Mouse (Mus musculus): ENCODE results near the gene Yars. TPM values are rescaled to one million over a fixed set of nuclear protein-coding genes. Genes with fewer than 3 reads are reported as not detected.

Gene Yars
- polyA plus RNA-seq, 1 experiment from 2014 or later, result 116 TPM

DNA sequence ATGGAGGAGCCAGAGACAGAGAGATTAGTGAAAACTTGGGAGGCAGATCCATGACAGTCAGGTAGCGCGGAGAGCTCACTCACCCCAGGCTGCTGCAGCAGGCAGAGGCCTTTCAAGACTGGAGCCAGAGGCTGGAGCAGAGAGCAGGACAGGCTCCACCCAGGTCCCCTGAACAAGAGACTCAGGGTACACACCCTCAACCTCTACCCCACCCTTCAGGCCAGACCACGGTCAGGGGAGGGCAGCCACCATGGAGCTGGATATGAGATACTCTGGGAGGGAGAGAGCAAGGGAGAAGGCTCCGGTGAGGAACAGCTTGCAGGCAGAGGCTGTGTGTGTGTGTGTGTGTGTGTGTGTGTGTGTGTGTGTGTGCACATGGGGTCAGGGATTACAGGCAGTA, 76.6 kb downstream of the Yars start:
- no peak overlapping the region for H3K4me2 ChIP-seq
- H3K27me3 ChIP-seq (replicated peaks), result no peaks in the 10 kb centered on the region
- H3K9me3 ChIP-seq, result no peaks in the 10 kb centered on the region
- no peaks in the 10 kb centered on the region for H3K36me3 ChIP-seq (replicated peaks)
- WGBS, result 91% methylated on average over 4 of the region's 4 CpGs
- no peak for ATAC-seq (replicated peaks)
- no peak overlapping the region for H3K27ac ChIP-seq
- no peaks in the 10 kb centered on the region for H3K4me1 ChIP-seq
- no peak overlapping the region for H3K4me3 ChIP-seq
- H3K9ac ChIP-seq, result no peak overlapping the region

DNA sequence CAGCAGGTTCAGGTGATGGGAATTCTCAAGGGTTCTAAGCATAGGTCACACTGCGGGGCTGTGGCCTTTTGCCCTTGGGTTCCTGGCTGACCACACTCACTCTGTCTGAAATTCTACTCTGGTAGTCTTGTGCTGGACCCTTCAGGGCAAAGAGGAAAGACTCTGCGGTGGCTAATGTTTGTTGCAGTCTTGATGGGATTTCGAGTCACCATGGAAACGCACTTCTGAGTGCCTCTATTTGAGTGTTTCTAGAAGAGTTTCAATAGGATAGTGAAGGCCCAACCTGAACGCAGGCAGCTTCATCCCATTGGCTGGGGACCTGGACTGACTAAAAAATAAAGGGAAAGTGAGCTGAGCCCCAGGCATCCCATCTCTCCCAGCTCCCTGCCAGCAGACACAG, 77.3 kb downstream of the Yars start:
- H3K27ac ChIP-seq, result no peak overlapping the region
- H3K9me3 ChIP-seq, result no peaks in the 10 kb centered on the region
- no peak overlapping the region for H3K4me2 ChIP-seq
- 55% methylated on average over 5 of the region's 5 CpGs for WGBS
- no peaks in the 10 kb centered on the region for H3K36me3 ChIP-seq (replicated peaks)
- H3K9ac ChIP-seq, result no peak overlapping the region
- no peaks in the 10 kb centered on the region for H3K4me1 ChIP-seq
- no peak overlapping the region for H3K4me3 ChIP-seq
- no peaks in the 10 kb centered on the region for H3K27me3 ChIP-seq (replicated peaks)
- no peak for ATAC-seq (replicated peaks)

DNA sequence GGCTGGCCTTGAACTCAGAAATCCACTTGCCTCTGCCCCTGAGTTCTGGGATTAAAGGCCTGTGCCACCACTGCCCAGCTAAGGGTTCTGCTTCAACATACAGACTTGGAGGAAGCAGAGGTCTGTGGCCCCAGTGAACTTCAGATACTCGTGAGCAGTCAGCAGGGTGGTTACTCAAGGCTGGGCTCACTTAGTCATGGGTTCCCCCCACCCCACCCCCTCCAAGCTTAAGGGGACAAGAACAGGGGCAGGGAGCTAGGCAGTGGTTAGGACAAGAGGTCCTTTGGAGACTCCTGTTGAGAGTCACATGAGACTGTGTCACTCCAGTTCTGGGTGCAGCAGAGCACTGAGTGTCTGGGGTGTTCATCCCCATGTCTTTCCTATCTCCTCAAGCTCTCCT, 79.1 kb downstream of the Yars start:
- H3K4me1 ChIP-seq, result no peaks in the 10 kb centered on the region
- ATAC-seq (replicated peaks), result no peak
- H3K4me3 ChIP-seq, result no peak overlapping the region
- WGBS, result 68% methylated on average over 1 of the region's 1 CpGs
- H3K9me3 ChIP-seq, result no peaks in the 10 kb centered on the region
- H3K4me2 ChIP-seq, result no peak overlapping the region
- H3K27me3 ChIP-seq (replicated peaks), result no peaks in the 10 kb centered on the region
- H3K36me3 ChIP-seq (replicated peaks), result no peaks in the 10 kb centered on the region
- H3K9ac ChIP-seq, result no peak overlapping the region
- H3K27ac ChIP-seq, result no peak overlapping the region

Other genes starting within 250 kb of the Yars start
- gene Azin2, start 227.3 kb upstream of the Yars start, polyA plus RNA-seq (2015; fragmentation: Nextera tagmentation; extraction: Ambion mirVana), result 19.1 and 23.2 TPM in 2 replicates
- gene Ak2, start 197.8 kb upstream of the Yars start, polyA plus RNA-seq (2015; fragmentation: Nextera tagmentation; extraction: Ambion mirVana), result 82.4 and 83.2 TPM in 2 replicates
- gene Rnf19b, start 131.5 kb upstream of the Yars start, polyA plus RNA-seq (2015; fragmentation: Nextera tagmentation; extraction: Ambion mirVana), result 34.6 and 35.4 TPM in 2 replicates
- gene Tmem54, start 84.2 kb upstream of the Yars start, polyA plus RNA-seq (2015; fragmentation: Nextera tagmentation; extraction: Ambion mirVana), result not detected in 2 replicates
- 76.7 and 78.1 TPM in 2 replicates for gene Hpca, start 67.7 kb upstream of the Yars start, polyA plus RNA-seq (2015; fragmentation: Nextera tagmentation; extraction: Ambion mirVana)
- gene Fndc5, start 52.8 kb upstream of the Yars start, polyA plus RNA-seq (2015; fragmentation: Nextera tagmentation; extraction: Ambion mirVana), result 7.0 and 7.8 TPM in 2 replicates
- 21.8 and 24.4 TPM in 2 replicates for gene S100pbp, start within 50 bp of the Yars start, polyA plus RNA-seq (2015; fragmentation: Nextera tagmentation; extraction: Ambion mirVana)
- 9.4 and 9.7 TPM in 2 replicates for gene C77080, start 71.6 kb downstream of the Yars start, polyA plus RNA-seq (2015; fragmentation: Nextera tagmentation; extraction: Ambion mirVana)
- gene Sync, start 97.9 kb downstream of the Yars start, polyA plus RNA-seq (2015; fragmentation: Nextera tagmentation; extraction: Ambion mirVana), result 0.50 and 0.86 TPM in 2 replicates
- gene Rbbp4, start 145.6 kb downstream of the Yars start, polyA plus RNA-seq (2015; fragmentation: Nextera tagmentation; extraction: Ambion mirVana), result 260 and 271 TPM in 2 replicates
- 19.9 and 21.1 TPM in 2 replicates for gene Zbtb8os, start 145.9 kb downstream of the Yars start, polyA plus RNA-seq (2015; fragmentation: Nextera tagmentation; extraction: Ambion mirVana)
- 20.4 and 21.5 TPM in 2 replicates for gene Zbtb8a, start 188.4 kb downstream of the Yars start, polyA plus RNA-seq (2015; fragmentation: Nextera tagmentation; extraction: Ambion mirVana)